Mouse (Mus musculus) CD4-positive, CD25-positive, alpha-beta regulatory T cell, adult 4 months (primary cell): ENCODE measurements around the gene 4932414N04Rik. TPM values are rescaled to one million over a fixed set of nuclear protein-coding genes. Genes with fewer than 3 reads are reported as not detected.
"Not testable (repeated sequence)": the region's sequence is repeated elsewhere in the genome, so short reads cannot be mapped to it uniquely, and the experiment has no call there.

Source experiments
- ATAC-seq: one replicate; pipeline ENCODE4 v1.8.0; 2017
- polyA plus RNA-seq, 2 experiments: library from polyadenylated mRNA; unstranded; fragments of 100-300 nt; shearing (Covaris generic); gene quantifications; one replicate each; pipeline ENCODE4 v1.2.1; 2017

Gene 4932414N04Rik
- polyA plus RNA-seq: not detected

- not testable (repeated sequence) for ATAC-seq
Observed at GRCm38 (mm10) chr2:68656186-68656585, at the start of gene 4932414N04Rik. TSS of gene 4932414N04Rik (plus strand) at chr2:68656486.

- no peak for ATAC-seq
Observed at GRCm38 (mm10) chr2:68732216-68732615, 75.9 kb downstream of the 4932414N04Rik start.

- no peak for ATAC-seq
Observed at GRCm38 (mm10) chr2:68739772-68740739, 83.8 kb downstream of the 4932414N04Rik start.

GRCm38 (mm10) chr2:68744599-68744998 lies 88.3 kb downstream of the 4932414N04Rik start:
- no peak for ATAC-seq

GRCm38 (mm10) chr2:68756179-68756578 lies 99.9 kb downstream of the 4932414N04Rik start:
- ATAC-seq: no peak

- no peak for ATAC-seq
Observed at GRCm38 (mm10) chr2:68756793-68757192, 100.5 kb downstream of the 4932414N04Rik start.

- no peak for ATAC-seq
Observed at GRCm38 (mm10) chr2:68765371-68765770, 109.1 kb downstream of the 4932414N04Rik start.

- ATAC-seq: no peak
Observed at GRCm38 (mm10) chr2:68767186-68767890, 111.1 kb downstream of the 4932414N04Rik start.

- peak; percentile 80 for ATAC-seq
Observed at GRCm38 (mm10) chr2:68782268-68783132, 126.2 kb downstream of the 4932414N04Rik start.

GRCm38 (mm10) chr2:68783664-68784063 lies 127.4 kb downstream of the 4932414N04Rik start:
- not testable (repeated sequence) for ATAC-seq

GRCm38 (mm10) chr2:68784710-68785427 lies 128.6 kb downstream of the 4932414N04Rik start:
- ATAC-seq: peak; percentile 83

GRCm38 (mm10) chr2:68787161-68787675 lies 130.9 kb downstream of the 4932414N04Rik start:
- no peak for ATAC-seq

- no peak for ATAC-seq
Observed at GRCm38 (mm10) chr2:68792296-68792695, 136.0 kb downstream of the 4932414N04Rik start.

GRCm38 (mm10) chr2:68793472-68793871 lies 137.2 kb downstream of the 4932414N04Rik start:
- no peak for ATAC-seq

GRCm38 (mm10) chr2:68794181-68794580 lies 137.9 kb downstream of the 4932414N04Rik start:
- ATAC-seq: no peak

- ATAC-seq: no peak
Observed at GRCm38 (mm10) chr2:68794616-68795015, 138.3 kb downstream of the 4932414N04Rik start.

GRCm38 (mm10) chr2:68796011-68796775 lies 139.9 kb downstream of the 4932414N04Rik start:
- ATAC-seq: no peak

- ATAC-seq: no peak
Observed at GRCm38 (mm10) chr2:68797106-68797505, 140.8 kb downstream of the 4932414N04Rik start.
